Mouse (Mus musculus): Measurements from ENCODE around the gene Csgalnact2. TPM values are rescaled to one million over a fixed set of nuclear protein-coding genes. Genes with fewer than 3 reads are reported as not detected.

Csgalnact2 gene
- total RNA-seq, 2 experiments from 2014 or later = 19.1 to 20.2 TPM

- intact Hi-C loops (cut with DNase I) = no loop called here
- DNase-seq = no peak
These were observed 61.5 kb downstream of the Csgalnact2 start for GRCm38 (mm10) chr6:118077421-118077820.

GRCm38 (mm10) chr6:118076748-118077147 is 62.2 kb downstream of the Csgalnact2 start:
- intact Hi-C loops (cut with DNase I) = no loop called here
- DNase-seq = no peak

- intact Hi-C loops (cut with DNase I) = no loop called here
- no peak for DNase-seq
These were observed 62.7 kb downstream of the Csgalnact2 start for GRCm38 (mm10) chr6:118076256-118076655.

GRCm38 (mm10) chr6:118074151-118074550 is 64.8 kb downstream of the Csgalnact2 start:
- DNase-seq = no peak
- intact Hi-C loops (cut with DNase I) = no loop called here

GRCm38 (mm10) chr6:118072176-118072575 is 66.8 kb downstream of the Csgalnact2 start:
- no peak for DNase-seq
- intact Hi-C loops (cut with DNase I) = no loop called here

- intact Hi-C loops (cut with DNase I) = no loop called here
- DNase-seq = no peak
These were observed 67.5 kb downstream of the Csgalnact2 start for GRCm38 (mm10) chr6:118071416-118071815.

- intact Hi-C loops (cut with DNase I) = no loop called here
- DNase-seq = no peak
These were observed 68.0 kb downstream of the Csgalnact2 start for GRCm38 (mm10) chr6:118071013-118071350.

GRCm38 (mm10) chr6:118070321-118071012 is 68.5 kb downstream of the Csgalnact2 start:
- intact Hi-C loops (cut with DNase I) = no loop called here

GRCm38 (mm10) chr6:118067720-118068119 is 71.2 kb downstream of the Csgalnact2 start:
- intact Hi-C loops (cut with DNase I) = loop anchor here (5.0 kb wide), 1 partner anchor 310 kb away; no protein-coding TSS in a partner anchor
- DNase-seq = no peak

More at GRCm38 (mm10) chr6:118070321-118071012, 68.5 kb downstream of the Csgalnact2 start:
- DNase-seq = no peak

GRCm38 (mm10) chr6:118066199-118067081 is 72.5 kb downstream of the Csgalnact2 start:
- DNase-seq = peak; percentile 27 to 29

GRCm38 (mm10) chr6:118065837-118066198 is 73.1 kb downstream of the Csgalnact2 start:
- intact Hi-C loops (cut with DNase I) = loop anchor here (5.0 kb wide), 1 partner anchor 311 kb away; no protein-coding TSS in a partner anchor
- DNase-seq = no peak

More at GRCm38 (mm10) chr6:118066199-118067081, 72.5 kb downstream of the Csgalnact2 start:
- intact Hi-C loops (cut with DNase I) = loop anchor here (5.0 kb wide), 1 partner anchor 311 kb away; no protein-coding TSS in a partner anchor

- intact Hi-C loops (cut with DNase I) = loop anchor here (5.0 kb wide), 1 partner anchor 312 kb away; no protein-coding TSS in a partner anchor
These were observed 73.9 kb downstream of the Csgalnact2 start for GRCm38 (mm10) chr6:118064968-118065530.

GRCm38 (mm10) chr6:118063266-118063665 is 75.7 kb downstream of the Csgalnact2 start:
- intact Hi-C loops (cut with DNase I) = no loop called here
- DNase-seq = no peak

More at GRCm38 (mm10) chr6:118064968-118065530, 73.9 kb downstream of the Csgalnact2 start:
- peak; percentile 55 to 72 for DNase-seq

GRCm38 (mm10) chr6:118061266-118061665 is 77.7 kb downstream of the Csgalnact2 start:
- intact Hi-C loops (cut with DNase I) = no loop called here
- no peak for DNase-seq

Small RNAs within 50 kb of the gene (microRNA-seq; reads per million reads assigned to microRNA genes)
- 0 to 0.47 reads per million in 2 experiments for gene Mir7044

Other genes starting within 250 kb of the Csgalnact2 start
- gene Hnrnpf, start 238.8 kb downstream of the Csgalnact2 start, total RNA-seq (2021) = 100 to 1,000 TPM; 351 to 364 TPM
- not detected for gene Fxyd4, start 201.4 kb downstream of the Csgalnact2 start, total RNA-seq (2021)
- under 1 TPM; 0.10 to 0.37 TPM for gene Rasgef1a, start 127.7 kb downstream of the Csgalnact2 start, total RNA-seq (2021)
- 1 to 10 TPM; 8.3 to 8.6 TPM for gene Ret, start 58.6 kb upstream of the Csgalnact2 start, total RNA-seq (2021)